ENCODE assay signal across 17 mouse cellular contexts in the genomic region with DNA sequence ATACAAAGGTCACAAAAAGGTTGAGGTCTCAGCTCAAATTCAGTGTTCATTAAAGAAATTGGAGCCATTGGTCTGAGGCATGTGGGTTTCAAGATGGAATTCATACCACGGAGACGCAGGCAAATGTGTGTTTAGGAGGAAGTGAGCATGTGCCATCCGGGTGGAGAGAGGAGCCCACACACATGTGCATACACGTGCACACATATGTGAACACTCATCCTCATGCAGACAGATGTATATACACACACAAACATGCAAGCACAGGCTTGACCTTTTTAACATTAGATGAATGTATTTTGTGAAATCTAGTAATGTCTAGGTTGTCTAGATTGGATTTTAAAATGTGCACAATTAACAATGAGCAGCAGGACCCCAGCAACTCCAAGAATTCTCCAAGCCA. TPM values are rescaled to one million over a fixed set of nuclear protein-coding genes. Genes with fewer than 3 reads are reported as not detected.
"Had no signal": no experiment of that assay in that cellular context is flagged by ENCODE, and none has a peak within 500 bp of the region (broad histone marks: within the 10 kb centered on the region; RNA-seq: fewer than 3 reads in every experiment).

No protein-coding gene starts in this region.

- DNase-seq: kidney, adult 9 months; kidney, postnatal 4 days; lung, postnatal 14 days; right cerebral cortex, postnatal 14 days; thymus, postnatal 14 days had no signal

- H3K9ac ChIP-seq: lung, embryonic 15.5 days; midbrain, embryonic 12.5 days; neural tube, embryonic 13.5 days had no signal

- H3K27ac ChIP-seq: kidney, postnatal 0 days; layer of hippocampus, adult 2 months; lung, embryonic 15.5 days; midbrain, embryonic 12.5 days; neural tube, embryonic 13.5 days; stomach, postnatal 0 days had no signal

- H3K36me3 ChIP-seq: lung, embryonic 15.5 days; midbrain, embryonic 12.5 days; neural tube, embryonic 13.5 days had no signal

- H3K4me2 ChIP-seq: lung, embryonic 15.5 days; midbrain, embryonic 12.5 days; neural tube, embryonic 13.5 days had no signal

- H3K27me3 ChIP-seq: lung, embryonic 15.5 days; midbrain, embryonic 12.5 days; neural tube, embryonic 13.5 days had no signal

- ATAC-seq: intestine, embryonic 16.5 days; midbrain, embryonic 16.5 days had no signal

- H3K9me3 ChIP-seq: lung, embryonic 15.5 days; midbrain, embryonic 12.5 days; neural tube, embryonic 13.5 days had no signal

- H3K4me3 ChIP-seq: layer of hippocampus, adult 2 months; lung, embryonic 15.5 days; midbrain, embryonic 12.5 days; neural tube, embryonic 13.5 days had no signal

RNA-seq across cellular contexts. Expression of gene Hist1h1t, which starts 6.6 kb away (rescaled TPM):
- total RNA-seq: layer of hippocampus, adult 2 months; layer of hippocampus, postnatal 10 days; left cerebral cortex, postnatal 36 days had no signal
- polyA plus RNA-seq: kidney, postnatal 0 days; liver, embryonic 16.5 days; midbrain, embryonic 12.5 days; midbrain, embryonic 16.5 days; neural tube, embryonic 13.5 days; spleen, adult 2 months; stomach, postnatal 0 days had no signal
